Mouse (Mus musculus): ENCODE measurements at regions not wholly inside any gene's neighbourhood (a gene's known extent, or its start where the extent isn't known, plus 50 kb on each side); places are given as distances from the start of the nearest gene placed in this dataset.

DNA sequence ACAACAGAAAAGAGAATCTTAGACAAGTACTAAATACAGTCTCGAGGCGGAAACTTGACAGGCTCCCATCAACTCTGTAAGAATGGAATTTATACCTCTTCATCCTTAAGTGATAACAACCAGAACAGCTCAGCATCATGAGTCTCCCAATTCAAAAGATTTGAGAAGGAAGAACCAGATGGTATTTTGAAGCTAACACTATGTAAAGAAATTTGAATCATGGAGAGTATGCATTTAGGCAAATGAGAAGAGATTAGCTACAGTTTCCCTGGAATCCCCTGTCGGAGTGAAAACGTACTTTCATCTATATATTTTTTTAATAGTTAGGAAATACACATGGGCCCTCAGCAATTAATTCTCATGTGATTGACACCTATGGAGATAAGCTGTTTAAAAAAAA lies 140.9 kb downstream of the Nrip1 start:
- Histone ChIP-seq H3K36me3 (no peaks in the 10 kb centered on the region), H3K9ac (replicated peaks) (no peak overlapping the region), H3K4me3 (no peak overlapping the region), H3K27me3 (no peaks in the 10 kb centered on the region), H3K9me3 (no peaks in the 10 kb centered on the region), H3K4me2 (replicated peaks) (no peak overlapping the region), H3K27ac (replicated peaks) (no peak overlapping the region), H3K4me1 (no peaks in the 10 kb centered on the region)
- no peak for ATAC-seq (ENCODE audit: low FRiP score, low read depth)
- WGBS = 90% methylated on average over 4 of the region's 4 CpGs

DNA sequence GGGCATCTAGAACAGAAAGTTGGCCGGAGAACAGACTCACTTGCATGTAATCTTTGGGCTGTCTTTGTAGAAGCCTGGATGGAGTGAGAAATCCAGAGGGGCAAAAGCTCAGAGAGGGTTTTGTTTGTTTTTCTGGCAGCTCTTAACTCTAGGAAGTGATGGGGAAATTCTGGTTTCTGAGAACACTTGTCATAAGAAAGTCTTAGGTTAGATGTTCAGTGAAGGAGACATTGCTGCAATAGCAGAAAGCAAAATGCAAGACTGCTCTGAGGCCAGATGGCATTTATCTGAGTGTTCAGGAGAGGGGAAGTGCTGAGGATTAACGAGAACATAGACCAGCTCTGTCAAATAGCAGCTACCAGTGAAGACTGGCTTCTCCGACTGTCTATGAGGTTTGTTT lies 141.5 kb downstream of the Nrip1 start:
- Histone ChIP-seq H3K9me3 (no peaks in the 10 kb centered on the region), H3K27ac (replicated peaks) (no peak overlapping the region), H3K9ac (replicated peaks) (no peak overlapping the region), H3K4me1 (no peaks in the 10 kb centered on the region), H3K4me2 (replicated peaks) (no peak overlapping the region), H3K27me3 (no peaks in the 10 kb centered on the region), H3K4me3 (no peak overlapping the region), H3K36me3 (no peaks in the 10 kb centered on the region)
- no peak for ATAC-seq (ENCODE audit: low FRiP score, low read depth)
- 76% methylated on average over 3 of the region's 3 CpGs for WGBS

DNA sequence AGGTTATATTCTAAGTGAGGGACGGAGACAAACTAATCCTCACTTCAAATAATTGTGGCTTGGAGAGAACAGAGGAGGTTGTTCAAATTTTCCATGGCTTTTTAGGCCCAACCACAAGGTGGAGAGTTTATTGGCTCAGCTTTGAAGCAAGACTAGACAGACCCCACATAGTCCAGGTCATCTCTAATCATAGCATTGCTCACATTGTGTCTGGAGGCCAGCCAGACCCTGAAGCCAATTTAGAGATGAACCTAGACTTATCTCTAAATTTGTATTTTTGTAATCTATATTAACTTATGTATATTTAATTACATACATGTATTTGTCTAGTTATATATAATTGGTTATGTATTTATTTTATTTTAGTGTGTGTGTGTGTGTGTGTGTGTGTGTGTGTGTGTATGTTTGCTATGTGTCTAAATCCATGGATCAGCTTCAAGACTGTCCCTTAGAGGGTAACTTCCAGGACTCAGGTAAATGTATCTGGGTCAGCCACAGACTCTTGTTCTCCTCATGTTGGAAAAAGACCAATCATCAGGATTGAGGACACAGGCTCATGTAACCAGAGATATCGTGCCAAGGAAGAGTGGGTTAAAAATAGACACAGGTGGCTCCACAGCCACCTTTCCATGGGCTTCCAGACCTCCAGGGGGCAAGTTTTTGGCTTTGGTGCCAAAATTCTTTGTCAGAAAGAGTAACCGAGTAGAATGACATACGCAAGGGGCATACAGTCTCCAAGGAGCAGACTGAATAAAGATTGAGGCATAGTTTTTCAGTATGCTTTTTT lies 142.9 kb downstream of the Nrip1 start:
- no peak overlapping the region for H3K4me2 ChIP-seq (replicated peaks)
- no peaks in the 10 kb centered on the region for H3K4me1 ChIP-seq
- H3K4me3 ChIP-seq = no peak overlapping the region
- WGBS = 94% methylated on average over 4 of the region's 4 CpGs
- no peaks in the 10 kb centered on the region for H3K9me3 ChIP-seq
- no peaks in the 10 kb centered on the region for H3K36me3 ChIP-seq
- ATAC-seq (ENCODE audit: low FRiP score, low read depth) = no peak
- no peak overlapping the region for H3K27ac ChIP-seq (replicated peaks)
- no peaks in the 10 kb centered on the region for H3K27me3 ChIP-seq
- H3K9ac ChIP-seq (replicated peaks) = no peak overlapping the region

DNA sequence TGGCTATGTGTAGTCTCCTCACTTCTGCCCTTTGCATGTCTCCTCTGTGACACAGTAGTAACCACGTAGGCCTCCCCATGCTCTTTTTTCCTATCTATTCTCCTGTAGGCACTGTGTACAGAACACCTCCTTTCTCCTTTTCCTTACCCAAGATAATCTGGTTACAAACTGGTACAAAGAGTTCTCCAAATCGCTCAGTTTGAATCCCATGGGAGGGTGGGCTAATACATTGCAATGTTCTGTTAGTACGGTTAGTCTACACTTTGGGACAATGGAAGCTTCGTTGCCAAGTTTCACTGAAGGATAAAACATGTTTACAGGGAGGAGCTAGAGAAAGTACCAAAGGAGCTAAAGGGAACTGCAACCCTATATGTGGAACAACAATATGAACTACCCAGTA lies 145.2 kb downstream of the Nrip1 start:
- Histone ChIP-seq H3K27me3 (no peaks in the 10 kb centered on the region), H3K9ac (replicated peaks) (no peak overlapping the region), H3K9me3 (no peaks in the 10 kb centered on the region), H3K27ac (replicated peaks) (no peak overlapping the region), H3K4me2 (replicated peaks) (no peak overlapping the region), H3K36me3 (no peaks in the 10 kb centered on the region), H3K4me3 (no peak overlapping the region), H3K4me1 (no peaks in the 10 kb centered on the region)
- ATAC-seq (ENCODE audit: low FRiP score, low read depth) = no peak
- WGBS = 84% methylated on average over 4 of the region's 4 CpGs

DNA sequence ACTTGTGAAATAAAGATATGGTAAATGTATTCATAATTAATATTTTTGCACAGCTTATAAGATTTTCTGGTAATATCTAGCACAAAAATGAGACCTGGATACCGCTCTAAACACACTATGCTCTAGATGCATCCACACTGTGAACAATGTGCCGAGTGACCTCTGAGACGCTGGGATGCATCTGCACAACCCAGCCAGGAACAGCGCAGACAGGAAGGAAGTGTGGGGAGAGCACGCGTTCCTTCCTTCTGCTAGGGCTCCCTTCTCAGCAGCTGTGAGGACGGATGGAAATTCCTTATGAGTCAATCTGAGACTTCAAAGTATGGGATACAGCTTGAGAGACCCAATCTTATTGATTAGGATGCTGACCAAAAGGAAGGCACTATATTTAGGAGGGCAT lies 147.2 kb downstream of the Nrip1 start:
- Histone ChIP-seq H3K36me3 (no peaks in the 10 kb centered on the region), H3K27ac (replicated peaks) (no peak overlapping the region), H3K27me3 (no peaks in the 10 kb centered on the region), H3K9ac (replicated peaks) (no peak overlapping the region), H3K4me1 (no peaks in the 10 kb centered on the region), H3K9me3 (no peaks in the 10 kb centered on the region), H3K4me3 (no peak overlapping the region), H3K4me2 (replicated peaks) (no peak overlapping the region)
- no peak for ATAC-seq (ENCODE audit: low FRiP score, low read depth)
- WGBS = 91% methylated on average over 7 of the region's 7 CpGs

DNA sequence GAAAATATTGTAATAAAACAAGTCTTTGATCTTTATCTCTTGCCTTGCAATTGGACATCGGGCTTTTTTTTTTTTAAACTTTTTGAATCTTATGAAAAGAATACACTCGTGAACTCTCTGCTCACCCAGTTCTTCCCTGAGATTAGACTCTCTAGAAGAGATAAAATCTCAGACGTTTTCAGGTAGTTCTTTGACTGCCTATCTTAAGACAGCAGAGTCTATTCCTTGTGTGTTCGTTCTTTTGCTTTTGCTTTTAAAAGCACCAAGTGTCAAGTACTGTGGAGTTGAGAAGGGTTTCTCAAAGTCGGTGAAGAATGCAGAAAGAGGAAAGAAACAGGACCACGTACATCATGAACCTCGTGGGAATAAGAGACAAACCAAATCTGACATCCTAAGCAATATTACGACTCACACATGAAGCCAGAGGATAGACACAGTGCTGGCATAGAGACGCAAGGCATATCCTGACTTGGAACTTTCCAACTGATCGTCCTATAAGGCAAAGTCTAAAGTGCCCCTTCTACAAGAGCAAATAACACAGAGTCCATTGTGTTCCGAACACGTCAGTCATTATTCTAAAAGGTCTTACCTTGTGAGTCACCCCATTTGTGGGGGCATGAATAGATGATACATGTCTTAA lies 147.9 kb downstream of the Nrip1 start:
- 83% methylated on average over 12 of the region's 12 CpGs for WGBS
- no peak for ATAC-seq (ENCODE audit: low FRiP score, low read depth)
- H3K27ac ChIP-seq (replicated peaks) = no peak overlapping the region
- H3K9ac ChIP-seq (replicated peaks) = no peak overlapping the region
- H3K27me3 ChIP-seq = no peaks in the 10 kb centered on the region
- no peaks in the 10 kb centered on the region for H3K9me3 ChIP-seq
- no peaks in the 10 kb centered on the region for H3K4me1 ChIP-seq
- no peaks in the 10 kb centered on the region for H3K36me3 ChIP-seq
- H3K4me2 ChIP-seq (replicated peaks) = no peak overlapping the region
- H3K4me3 ChIP-seq = no peak overlapping the region

DNA sequence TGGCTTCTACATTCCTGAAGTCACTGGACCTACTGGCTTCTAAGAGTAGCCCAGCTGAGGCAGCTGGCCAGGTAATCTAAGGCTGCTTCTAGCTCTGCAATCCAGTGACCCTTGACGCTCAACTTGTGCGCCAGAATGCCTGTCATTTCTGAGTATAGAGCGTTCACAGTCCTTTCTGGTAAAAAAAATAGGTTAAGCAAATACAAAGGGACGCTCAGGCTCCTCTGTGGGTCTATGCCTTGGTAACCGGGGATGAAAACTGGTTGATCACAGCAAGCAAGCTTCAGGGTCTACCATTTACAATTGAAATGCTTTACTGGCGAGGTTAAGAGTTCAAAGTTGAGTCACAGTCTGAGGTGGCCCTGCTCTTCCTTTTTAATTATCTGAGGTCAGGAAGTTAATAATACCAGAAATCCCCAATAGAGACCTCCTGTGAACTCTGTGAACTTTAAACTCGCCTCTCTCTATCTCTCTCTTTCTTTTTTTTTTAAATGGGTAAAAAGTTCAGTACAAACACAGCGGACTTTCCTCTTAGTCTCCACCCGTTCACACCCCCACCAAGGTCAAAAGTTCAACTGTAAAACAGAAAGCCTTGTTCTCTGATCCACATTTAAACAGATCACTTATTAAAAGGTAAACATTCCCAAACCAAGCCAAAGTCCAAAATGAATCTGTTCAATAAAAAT lies 148.6 kb downstream of the Nrip1 start:
- Histone ChIP-seq H3K4me3 (no peak overlapping the region), H3K9me3 (no peaks in the 10 kb centered on the region), H3K9ac (replicated peaks) (no peak overlapping the region), H3K27ac (replicated peaks) (no peak overlapping the region), H3K27me3 (no peaks in the 10 kb centered on the region), H3K4me1 (no peaks in the 10 kb centered on the region), H3K4me2 (replicated peaks) (no peak overlapping the region), H3K36me3 (no peaks in the 10 kb centered on the region)
- no peak for ATAC-seq (ENCODE audit: low FRiP score, low read depth)
- WGBS = 35% methylated on average over 9 of the region's 9 CpGs

DNA sequence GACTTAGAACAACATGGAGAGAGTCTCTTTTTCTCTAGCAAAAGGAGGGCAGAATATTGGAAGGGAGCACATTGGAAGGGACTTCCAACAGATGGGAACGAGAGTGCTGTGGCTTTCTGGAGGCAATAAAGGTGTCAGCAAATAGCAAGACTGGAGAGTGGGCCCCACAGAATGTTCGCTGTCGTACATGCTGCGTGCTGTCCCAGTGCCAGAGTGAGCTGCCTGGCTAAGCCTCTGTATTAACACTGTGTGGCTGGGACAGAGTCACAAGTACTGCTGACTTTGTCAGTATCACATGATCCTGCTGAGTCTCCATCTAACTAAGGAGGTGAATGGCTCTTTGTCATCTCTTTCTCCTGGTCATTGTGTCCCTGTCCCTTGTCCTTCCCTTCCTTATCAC lies 149.9 kb downstream of the Nrip1 start:
- Histone ChIP-seq H3K4me3 (no peak overlapping the region), H3K27ac (replicated peaks) (no peak overlapping the region), H3K4me2 (replicated peaks) (no peak overlapping the region), H3K27me3 (no peaks in the 10 kb centered on the region), H3K36me3 (no peaks in the 10 kb centered on the region), H3K4me1 (no peaks in the 10 kb centered on the region), H3K9ac (replicated peaks) (no peak overlapping the region), H3K9me3 (no peaks in the 10 kb centered on the region)
- no peak for ATAC-seq (ENCODE audit: low FRiP score, low read depth)
- WGBS = 91% methylated on average over 4 of the region's 4 CpGs

DNA sequence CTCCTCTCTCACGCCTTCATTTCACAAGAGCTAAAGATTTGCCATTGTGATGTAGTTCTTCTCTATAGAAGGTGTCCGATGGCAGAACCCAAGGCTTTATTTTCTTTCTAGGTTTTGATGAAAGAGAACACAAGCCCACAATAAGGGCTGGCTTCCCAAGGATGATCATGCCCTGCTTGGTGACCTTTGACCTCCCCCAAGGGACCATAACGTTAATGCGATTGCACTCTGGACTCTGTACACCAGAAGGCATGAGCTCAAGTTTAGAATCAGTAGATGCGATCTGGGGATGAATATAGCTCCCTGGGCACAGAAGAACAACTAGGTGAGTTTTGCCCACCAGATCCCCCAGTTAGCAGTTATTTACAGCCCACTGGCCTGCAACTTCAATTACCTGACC lies 150.7 kb downstream of the Nrip1 start:
- Histone ChIP-seq H3K27me3 (no peaks in the 10 kb centered on the region), H3K36me3 (no peaks in the 10 kb centered on the region), H3K4me2 (replicated peaks) (no peak overlapping the region), H3K9ac (replicated peaks) (no peak overlapping the region), H3K4me1 (no peaks in the 10 kb centered on the region), H3K4me3 (no peak overlapping the region), H3K27ac (replicated peaks) (no peak overlapping the region), H3K9me3 (no peaks in the 10 kb centered on the region)
- no peak for ATAC-seq (ENCODE audit: low FRiP score, low read depth)
- 72% methylated on average over 5 of the region's 5 CpGs for WGBS

DNA sequence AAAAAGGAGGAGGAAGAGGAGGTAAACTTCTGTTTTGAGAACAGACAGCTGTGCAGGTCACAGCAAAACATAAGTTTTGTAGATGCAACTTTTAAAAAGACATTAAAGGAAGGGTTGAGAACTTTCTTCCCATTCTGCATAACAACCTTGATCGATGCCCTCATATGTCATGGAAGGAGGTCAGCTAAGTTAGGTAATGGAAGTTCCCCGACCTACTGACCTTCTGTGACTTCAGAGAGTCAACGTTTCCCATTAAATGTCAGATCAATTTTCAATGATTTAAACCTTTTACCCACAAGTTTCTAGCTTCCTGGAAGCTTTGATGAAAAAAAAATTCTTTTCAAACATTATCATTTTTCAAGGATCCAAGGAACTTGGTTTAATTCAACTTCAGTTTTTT lies 153.2 kb downstream of the Nrip1 start:
- 88% methylated on average over 3 of the region's 3 CpGs for WGBS
- no peak for ATAC-seq (ENCODE audit: low FRiP score, low read depth)

DNA sequence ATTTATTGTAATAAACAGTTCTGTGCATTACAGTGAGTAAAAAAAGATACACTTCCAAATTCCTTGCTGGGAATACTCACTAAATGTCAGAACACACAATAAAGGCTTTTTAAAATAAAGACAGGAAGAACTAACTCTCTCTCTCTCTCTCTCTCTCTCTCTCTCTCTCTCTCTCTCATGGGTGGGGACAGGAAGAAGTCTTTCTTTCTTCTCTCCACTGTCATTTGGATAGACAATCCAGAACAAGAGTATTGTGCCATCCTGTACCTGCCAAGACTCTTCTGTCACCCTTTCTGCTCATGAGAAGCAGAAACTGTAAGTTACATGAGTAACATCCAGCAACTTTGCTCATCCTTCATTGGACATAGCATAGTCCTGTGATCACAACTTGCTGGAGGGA lies 154.4 kb downstream of the Nrip1 start:
- ATAC-seq (ENCODE audit: low FRiP score, low read depth) = no peak
- Histone ChIP-seq H3K27me3 (no peaks in the 10 kb centered on the region), H3K4me2 (replicated peaks) (no peak overlapping the region), H3K4me1 (no peaks in the 10 kb centered on the region), H3K4me3 (no peak overlapping the region), H3K27ac (replicated peaks) (no peak overlapping the region), H3K9me3 (no peaks in the 10 kb centered on the region), H3K9ac (replicated peaks) (no peak overlapping the region), H3K36me3 (no peaks in the 10 kb centered on the region)

More for the DNA sequence above, 153.2 kb downstream of the Nrip1 start:
- Histone ChIP-seq H3K36me3 (no peaks in the 10 kb centered on the region), H3K27me3 (no peaks in the 10 kb centered on the region), H3K4me3 (no peak overlapping the region), H3K4me2 (replicated peaks) (no peak overlapping the region), H3K27ac (replicated peaks) (no peak overlapping the region), H3K9me3 (no peaks in the 10 kb centered on the region), H3K4me1 (no peaks in the 10 kb centered on the region), H3K9ac (replicated peaks) (no peak overlapping the region)

DNA sequence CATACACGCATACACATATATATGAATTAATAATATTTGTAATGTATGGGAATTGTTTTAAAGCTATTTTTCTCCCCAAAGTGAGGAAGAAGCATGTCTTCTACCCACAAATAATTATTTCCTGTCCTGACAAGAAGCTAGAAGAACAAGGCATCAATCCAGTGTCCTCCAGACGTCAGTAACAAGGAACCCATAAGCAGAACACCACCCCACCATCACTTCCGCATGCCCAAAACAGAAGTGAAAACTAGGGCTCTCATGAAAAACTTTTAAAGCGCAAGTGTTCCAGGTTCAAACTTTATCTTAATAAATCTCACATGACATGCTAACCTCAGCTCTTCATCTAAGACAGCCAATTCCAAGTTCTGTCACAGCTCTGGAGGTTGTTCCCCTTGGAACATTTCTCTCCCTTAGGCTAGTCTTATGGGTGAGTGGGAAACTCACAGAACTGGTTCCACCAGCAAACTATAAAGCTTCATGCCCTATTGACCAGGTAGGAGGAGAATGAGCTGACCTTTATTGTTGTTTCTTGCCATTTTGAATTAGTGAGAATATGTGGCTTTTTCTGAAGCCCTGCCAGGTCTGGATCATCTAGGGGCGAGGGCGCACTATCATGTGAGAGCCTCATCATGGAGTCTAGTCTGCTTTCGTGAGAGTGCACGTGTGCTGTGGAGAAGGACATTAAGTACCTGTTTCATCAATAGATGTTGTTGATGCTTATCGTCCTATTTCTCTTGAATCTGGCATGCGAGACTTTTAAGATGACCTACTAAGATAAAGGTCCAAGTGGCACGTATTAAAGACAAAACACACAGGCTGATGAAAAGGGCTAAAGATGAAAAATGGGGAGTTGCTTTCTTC lies 155.1 kb downstream of the Nrip1 start:
- no peak overlapping the region for H3K4me3 ChIP-seq
- no peak overlapping the region for H3K9ac ChIP-seq (replicated peaks)
- no peaks in the 10 kb centered on the region for H3K36me3 ChIP-seq
- no peaks in the 10 kb centered on the region for H3K27me3 ChIP-seq
- H3K4me2 ChIP-seq (replicated peaks) = no peak overlapping the region
- H3K27ac ChIP-seq (replicated peaks) = no peak overlapping the region
- H3K4me1 ChIP-seq = no peaks in the 10 kb centered on the region
- 93% methylated on average over 11 of the region's 11 CpGs for WGBS
- no peak for ATAC-seq (ENCODE audit: low FRiP score, low read depth)
- no peaks in the 10 kb centered on the region for H3K9me3 ChIP-seq
